Mouse (Mus musculus): ENCODE data around the gene Hand2.

The Hand2 gene

DNA sequence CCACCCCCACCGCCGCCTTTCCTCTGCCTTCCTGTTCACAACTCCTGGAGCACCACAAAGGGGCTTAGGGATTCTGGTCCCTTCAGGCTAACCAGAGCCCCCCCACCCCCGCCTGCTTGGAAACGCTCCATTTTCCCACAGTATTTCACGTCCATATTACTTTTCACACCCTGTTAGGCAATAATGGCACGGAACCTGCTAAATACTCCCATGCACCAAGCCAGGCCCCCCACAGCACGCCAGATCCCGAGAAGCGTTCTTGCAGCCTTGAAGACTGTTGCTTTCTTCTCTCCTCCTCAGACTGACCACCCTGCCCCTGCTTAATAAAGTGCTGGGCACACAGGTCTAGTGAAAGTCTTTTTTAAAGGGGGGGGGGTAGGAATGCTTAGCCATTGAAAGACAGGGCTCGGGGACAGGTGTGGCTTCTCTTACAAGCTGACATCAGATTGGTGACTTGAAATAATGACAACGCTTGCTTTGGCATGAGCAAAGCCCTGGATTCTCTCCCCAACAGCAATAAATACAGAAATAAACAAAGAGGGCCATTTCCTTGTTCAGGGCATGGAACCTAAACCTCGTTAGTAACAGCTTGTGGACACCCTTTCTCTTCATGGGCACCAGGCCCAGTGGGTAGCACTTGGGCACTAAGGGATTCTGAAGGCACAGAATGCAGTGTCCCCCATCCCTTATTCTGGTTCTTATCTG, 21.8 kb downstream of the Hand2 start:
- no peak for DNase-seq (ENCODE audit: low spot score)

DNA sequence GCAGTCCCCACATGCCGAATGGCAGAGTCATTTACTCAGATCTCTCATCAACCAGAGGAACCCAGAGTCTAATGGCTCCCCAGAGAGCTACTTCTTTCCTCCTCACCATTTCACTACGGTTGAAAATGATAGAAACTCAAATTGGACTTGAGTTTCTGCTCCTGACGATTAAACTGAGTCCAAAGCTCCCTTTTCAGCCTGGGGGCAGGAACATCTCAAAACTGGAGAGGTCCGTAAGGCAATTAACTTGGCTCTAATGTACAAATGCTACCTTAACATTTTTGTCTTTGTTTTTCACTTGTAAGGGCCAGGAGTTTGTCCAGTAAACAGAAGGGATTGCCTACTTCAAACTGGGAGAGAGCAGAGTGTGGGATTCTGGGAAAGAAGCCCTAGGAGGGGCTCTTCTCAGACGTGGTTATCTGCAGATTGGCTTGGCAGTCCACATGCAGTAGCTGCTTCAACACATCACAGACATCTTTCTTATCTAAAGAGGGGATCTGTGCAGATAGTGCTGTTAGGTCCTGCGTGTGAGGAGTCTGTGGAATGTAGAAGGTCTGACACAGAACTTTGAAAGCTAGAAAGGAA, 23.0 kb downstream of the Hand2 start:
- DNase-seq (ENCODE audit: low spot score), result no peak

DNA sequence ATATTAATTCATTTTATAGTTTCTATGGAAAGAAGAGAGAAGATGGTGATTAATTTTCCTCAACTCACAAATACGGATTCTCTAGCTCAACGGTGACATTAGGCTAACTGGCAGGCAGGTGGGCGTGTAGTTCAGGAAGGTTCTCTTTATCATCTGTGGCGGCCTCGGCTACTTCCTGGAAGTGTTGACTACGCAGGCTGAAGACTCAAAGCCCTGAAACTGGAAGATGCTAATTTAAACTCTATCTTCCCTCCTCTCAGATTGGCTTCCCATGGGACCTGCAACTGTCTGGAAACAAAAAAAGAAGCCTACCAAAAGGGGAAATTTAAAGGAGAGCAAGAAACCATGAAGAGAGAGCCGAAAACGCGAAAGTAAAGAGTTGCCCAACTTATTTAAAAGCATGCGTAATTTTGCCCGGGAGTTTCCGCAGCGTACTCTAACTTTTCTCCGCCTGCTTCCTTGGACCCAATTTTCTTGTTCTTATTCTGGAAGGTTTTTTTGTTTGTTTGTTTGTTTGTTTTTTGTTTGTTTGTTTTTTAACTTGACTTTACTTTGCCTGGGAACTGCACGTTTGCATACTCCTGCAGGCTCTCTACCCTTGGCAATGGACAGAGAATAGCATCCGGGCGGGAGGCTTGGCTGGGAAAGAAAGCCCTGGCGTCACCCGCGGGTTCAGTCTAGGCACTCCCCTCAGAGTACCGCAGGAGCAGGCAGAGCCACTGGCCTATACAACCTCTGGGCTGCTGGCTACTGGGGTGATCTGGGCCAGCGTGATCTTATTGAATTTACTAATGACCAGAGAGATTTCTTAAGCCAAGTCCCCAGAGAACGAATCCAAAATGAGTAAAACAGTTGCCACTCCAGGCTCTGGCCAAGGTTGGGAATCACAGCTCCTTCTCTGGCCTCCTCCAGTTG, 24.4 kb downstream of the Hand2 start:
- no peak for DNase-seq (ENCODE audit: low spot score)

DNA sequence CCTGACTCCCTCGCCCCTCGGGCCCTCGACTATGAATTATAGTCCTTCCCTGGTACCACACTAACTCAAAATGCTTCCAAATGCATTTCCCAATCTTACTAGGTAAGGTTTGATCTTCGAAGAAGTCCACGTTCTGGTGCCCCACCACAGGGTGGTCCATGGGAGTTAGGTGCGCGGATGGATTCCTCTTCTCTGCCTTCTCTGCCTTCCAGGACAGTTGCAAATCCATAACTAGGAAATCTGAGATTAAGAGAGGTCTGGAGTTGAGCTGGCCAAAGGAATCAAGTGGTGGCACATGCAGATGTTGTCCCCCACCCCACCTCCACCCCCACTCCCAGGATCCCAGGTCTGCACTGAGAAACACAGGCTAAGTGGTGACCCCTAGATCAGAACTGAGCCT, 25.6 kb downstream of the Hand2 start:
- no peak for DNase-seq (ENCODE audit: low spot score)

DNA sequence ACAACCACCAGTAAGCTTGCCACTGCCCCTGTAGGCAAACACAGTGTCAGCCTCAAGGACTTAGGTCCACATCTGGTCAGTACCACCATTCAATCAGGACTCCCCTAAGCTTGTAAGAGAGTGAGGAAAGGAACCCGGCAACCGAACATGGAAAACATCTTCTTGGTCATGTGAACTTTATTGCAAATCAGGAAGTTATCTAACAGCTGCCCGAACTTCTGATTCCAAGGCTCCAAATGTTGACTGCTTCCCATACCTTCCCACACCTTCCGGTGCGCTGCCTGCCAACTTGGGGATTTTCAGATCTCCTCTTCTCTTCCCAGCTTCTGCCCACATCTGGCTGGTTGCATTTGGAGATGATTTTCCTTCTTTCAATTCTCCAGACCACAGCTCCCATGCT, 26.4 kb downstream of the Hand2 start:
- no peak for DNase-seq (ENCODE audit: low spot score)

DNA sequence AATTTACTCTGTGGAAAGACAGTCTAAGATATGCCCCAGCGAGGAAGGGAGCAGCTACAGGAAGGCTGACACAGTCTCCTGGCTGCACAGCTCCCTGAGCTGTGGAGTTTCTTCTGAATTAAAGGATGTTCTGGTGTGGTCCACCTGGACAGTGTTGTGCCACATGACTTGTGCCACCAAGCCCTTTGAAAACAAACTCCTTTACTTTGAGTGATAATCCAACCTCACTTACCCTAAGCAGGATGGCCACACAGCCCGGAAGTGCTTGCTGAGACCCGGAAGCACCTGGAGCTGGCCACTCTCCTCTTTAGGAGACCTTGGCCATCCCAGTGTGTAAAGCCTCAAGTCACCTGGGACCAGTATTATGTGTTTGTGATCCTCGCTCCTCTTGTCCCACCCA, 27.5 kb downstream of the Hand2 start:
- DNase-seq (ENCODE audit: low spot score), result no peak

DNA sequence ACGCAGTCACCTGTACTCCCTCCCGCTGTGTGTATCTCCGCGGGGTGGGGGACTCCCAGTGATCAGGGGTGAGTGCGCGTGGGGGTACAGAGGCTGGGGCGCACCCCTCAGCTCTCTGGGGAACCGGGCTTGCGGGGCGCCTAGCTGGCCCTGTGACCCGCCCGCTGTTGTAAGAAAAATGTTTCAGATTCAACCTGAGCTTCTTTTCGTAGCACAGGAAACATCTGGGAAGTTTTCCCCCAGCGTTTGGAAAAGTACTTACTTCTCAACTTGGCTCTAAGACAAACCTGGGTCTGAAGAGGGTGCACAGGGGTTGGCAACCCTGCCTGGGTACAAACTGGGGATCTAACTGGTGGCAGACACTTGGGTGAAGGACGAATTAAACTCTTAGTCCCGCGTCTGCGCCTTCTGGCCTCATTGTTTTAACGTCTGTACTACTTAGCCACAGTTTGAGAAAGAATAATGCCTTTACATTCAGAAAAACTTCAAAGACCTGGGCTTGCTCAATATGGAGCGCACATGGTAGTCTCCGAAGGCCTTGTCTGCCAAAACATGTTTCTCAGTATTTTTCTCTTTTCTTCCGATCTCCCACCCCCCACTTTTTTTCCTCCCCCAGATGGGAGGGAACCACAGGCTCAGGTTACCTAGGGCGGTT, 28.2 kb downstream of the Hand2 start:
- no peak for DNase-seq (ENCODE audit: low spot score)

GRCm38 (mm10) chr8:57351861-57352260, 31.1 kb downstream of the Hand2 start:
- DNase-seq (ENCODE audit: low spot score), result no peak

DNA sequence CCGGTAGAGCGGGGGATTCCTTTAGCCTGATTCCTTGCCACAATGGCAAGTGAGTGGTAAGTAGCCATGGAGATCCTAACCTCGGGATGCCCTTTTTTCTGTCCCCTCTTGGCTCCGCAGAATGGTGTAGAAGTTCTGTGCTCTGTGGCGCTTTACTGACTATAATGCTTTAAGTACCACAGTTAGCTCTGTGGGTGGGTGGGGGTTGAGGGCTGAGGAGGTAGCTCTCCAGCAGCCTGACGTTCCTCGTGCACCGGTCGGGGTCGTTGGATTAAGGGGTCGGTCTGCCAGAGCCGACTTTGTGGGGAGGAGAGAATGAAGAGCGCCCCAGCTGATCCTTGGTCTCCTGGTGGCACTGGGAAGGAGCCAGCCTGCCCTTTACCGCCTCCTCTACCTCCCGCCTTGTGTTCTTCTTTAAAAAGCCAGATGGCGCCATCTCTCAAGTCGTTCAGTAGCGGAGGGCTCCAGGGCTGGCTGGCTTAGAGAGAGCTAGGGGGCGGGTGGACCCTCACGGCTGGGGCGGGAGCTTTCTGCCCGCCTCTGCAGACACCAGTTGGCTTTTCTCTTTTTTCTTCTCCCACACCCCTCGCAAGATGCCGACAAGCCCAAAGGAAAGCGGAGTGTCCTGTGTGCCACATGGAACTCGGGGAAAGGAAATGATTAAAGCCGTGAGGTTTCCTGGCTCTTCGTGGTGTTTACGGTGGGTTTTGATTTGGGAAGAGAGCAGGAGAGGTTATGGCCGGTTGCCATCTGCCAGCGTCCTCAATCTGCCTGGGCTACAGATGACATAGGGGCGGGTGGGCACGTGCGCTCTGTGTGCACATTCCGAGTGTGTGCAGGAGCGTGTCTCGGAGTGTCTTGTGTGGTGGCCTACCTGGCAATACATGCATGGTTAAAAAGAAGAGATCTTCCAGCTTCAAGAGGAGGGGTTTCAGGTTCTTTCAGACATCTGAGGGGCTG, 32.8 kb downstream of the Hand2 start:
- DNase-seq (ENCODE audit: low spot score), result no peak

GRCm38 (mm10) chr8:57354876-57355275, 34.1 kb downstream of the Hand2 start:
- DNase-seq (ENCODE audit: low spot score), result no peak

DNA sequence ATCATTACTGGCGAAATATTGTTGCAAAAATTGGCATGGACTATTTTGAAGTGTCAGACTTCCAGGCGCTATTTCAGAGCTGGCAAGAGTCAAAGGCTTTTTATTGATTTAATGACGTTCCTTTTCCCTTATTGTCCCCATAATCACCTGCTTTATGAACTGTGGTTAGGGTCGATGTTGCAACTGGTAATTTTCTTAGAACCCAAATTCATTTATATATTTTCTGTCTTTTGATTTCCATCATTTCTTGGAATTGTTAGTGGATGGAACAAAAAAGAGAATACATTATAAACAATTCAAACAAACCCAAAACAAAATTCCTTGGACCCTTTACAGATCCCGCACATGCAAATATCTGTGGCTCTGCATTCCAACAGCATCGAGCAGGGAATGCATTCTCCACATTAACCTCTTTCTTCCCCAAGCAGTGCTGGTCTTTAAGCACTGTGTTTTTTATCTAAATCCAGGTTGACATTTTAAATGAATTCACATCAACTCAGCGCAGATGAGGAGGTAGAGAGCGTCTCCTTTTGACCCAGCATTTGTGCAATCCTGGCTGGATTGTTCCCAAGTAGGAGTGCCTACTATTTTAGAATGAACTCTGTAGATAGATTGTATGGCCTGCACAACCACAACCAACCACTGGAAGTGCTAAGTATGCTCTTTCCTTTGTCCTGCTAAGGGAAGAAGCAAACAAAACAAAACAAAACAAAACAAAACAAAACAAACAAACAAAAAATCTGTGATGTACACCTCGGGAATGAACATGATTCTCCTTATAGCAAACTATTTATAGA, 35.9 kb downstream of the Hand2 start:
- DNase-seq (ENCODE audit: low spot score), result no peak

- no peak for DNase-seq (ENCODE audit: low spot score)
Observed at GRCm38 (mm10) chr8:57360493-57360892, 39.7 kb downstream of the Hand2 start.

- DNase-seq (ENCODE audit: low spot score), result no peak
Observed at GRCm38 (mm10) chr8:57361003-57361805, 40.4 kb downstream of the Hand2 start.

GRCm38 (mm10) chr8:57362881-57363280, 42.1 kb downstream of the Hand2 start:
- no peak for DNase-seq (ENCODE audit: low spot score)

GRCm38 (mm10) chr8:57374044-57374443, 53.3 kb downstream of the Hand2 start:
- no peak for DNase-seq (ENCODE audit: low spot score)

All from left cerebral cortex, adult 11 months (tissue).